Mouse (Mus musculus) cerebellum, adult 11 months (tissue): ENCODE data around the gene Coro2b.

Experiments
- DNase-seq: peaks from one replicate; pipeline ENCODE4 v3.0.0; 2022

The Coro2b gene

GRCm38 (mm10) chr9:62536655-62537631, at the start of gene Coro2b:
Gene Coro2b, minus strand, starts transcription at chr9:62537044.
- DNase-seq: peak; percentile 79

- DNase-seq: no peak
Observed at GRCm38 (mm10) chr9:62577558-62577957, 40.7 kb upstream of the Coro2b start.

GRCm38 (mm10) chr9:62569121-62569520, 32.3 kb upstream of the Coro2b start:
- DNase-seq: no peak

- no peak for DNase-seq
Observed at GRCm38 (mm10) chr9:62567818-62568217, 31.0 kb upstream of the Coro2b start.

- DNase-seq: no peak
Observed at GRCm38 (mm10) chr9:62562236-62562635, 25.4 kb upstream of the Coro2b start.

GRCm38 (mm10) chr9:62560432-62560831, 23.6 kb upstream of the Coro2b start:
- no peak for DNase-seq

GRCm38 (mm10) chr9:62560006-62560405, 23.2 kb upstream of the Coro2b start:
- peak; percentile 66 for DNase-seq

- peak; percentile 7 for DNase-seq
Observed at GRCm38 (mm10) chr9:62559446-62559845, 22.6 kb upstream of the Coro2b start.

- peak; percentile 2 for DNase-seq
Observed at GRCm38 (mm10) chr9:62558058-62558457, 21.2 kb upstream of the Coro2b start.

- DNase-seq: no peak
Observed at GRCm38 (mm10) chr9:62556748-62557147, 19.9 kb upstream of the Coro2b start.

- DNase-seq: peak; percentile 54
Observed at GRCm38 (mm10) chr9:62555258-62555856, 18.5 kb upstream of the Coro2b start.

- no peak for DNase-seq
Observed at GRCm38 (mm10) chr9:62554606-62555005, 17.8 kb upstream of the Coro2b start.

GRCm38 (mm10) chr9:62553366-62553940, 16.6 kb upstream of the Coro2b start:
- DNase-seq: peak; percentile 86

- peak; percentile 31 for DNase-seq
Observed at GRCm38 (mm10) chr9:62551531-62551930, 14.7 kb upstream of the Coro2b start.

- peak; percentile 96 for DNase-seq
Observed at GRCm38 (mm10) chr9:62550661-62551093, 13.8 kb upstream of the Coro2b start.

GRCm38 (mm10) chr9:62549809-62550208, 13.0 kb upstream of the Coro2b start:
- DNase-seq: peak; percentile 97

GRCm38 (mm10) chr9:62547476-62547875, 10.6 kb upstream of the Coro2b start:
- peak; percentile 32 for DNase-seq

GRCm38 (mm10) chr9:62544856-62545255, 8.0 kb upstream of the Coro2b start:
- peak; percentile 14 for DNase-seq

GRCm38 (mm10) chr9:62543878-62544277, 7.0 kb upstream of the Coro2b start:
- DNase-seq: peak; percentile 8

- DNase-seq: no peak
Observed at GRCm38 (mm10) chr9:62541606-62542005, 4.8 kb upstream of the Coro2b start.

- DNase-seq: peak; percentile 63
Observed at GRCm38 (mm10) chr9:62541182-62541581, 4.3 kb upstream of the Coro2b start.

GRCm38 (mm10) chr9:62540736-62541135, 3.9 kb upstream of the Coro2b start:
- DNase-seq: peak; percentile 90

GRCm38 (mm10) chr9:62540166-62540565, 3.3 kb upstream of the Coro2b start:
- DNase-seq: no peak
